Mouse (Mus musculus): ENCODE data around the gene Asb16.
A peak's percentile ranks its signal among the peaks of the same experiment; 100 is the strongest.

Gene Asb16

GRCm38 (mm10) chr11:102268520-102269244, at the start of gene Asb16:
Asb16 (plus strand) TSS chr11:102268743.
- DNase-seq (ENCODE audit: low spot score in 2 of 2): no peak

- peak; percentile 59 to 64 for DNase-seq (ENCODE audit: low spot score in 2 of 2)
These were observed 49.8 kb upstream of the Asb16 start for GRCm38 (mm10) chr11:102218783-102219182.

DNA sequence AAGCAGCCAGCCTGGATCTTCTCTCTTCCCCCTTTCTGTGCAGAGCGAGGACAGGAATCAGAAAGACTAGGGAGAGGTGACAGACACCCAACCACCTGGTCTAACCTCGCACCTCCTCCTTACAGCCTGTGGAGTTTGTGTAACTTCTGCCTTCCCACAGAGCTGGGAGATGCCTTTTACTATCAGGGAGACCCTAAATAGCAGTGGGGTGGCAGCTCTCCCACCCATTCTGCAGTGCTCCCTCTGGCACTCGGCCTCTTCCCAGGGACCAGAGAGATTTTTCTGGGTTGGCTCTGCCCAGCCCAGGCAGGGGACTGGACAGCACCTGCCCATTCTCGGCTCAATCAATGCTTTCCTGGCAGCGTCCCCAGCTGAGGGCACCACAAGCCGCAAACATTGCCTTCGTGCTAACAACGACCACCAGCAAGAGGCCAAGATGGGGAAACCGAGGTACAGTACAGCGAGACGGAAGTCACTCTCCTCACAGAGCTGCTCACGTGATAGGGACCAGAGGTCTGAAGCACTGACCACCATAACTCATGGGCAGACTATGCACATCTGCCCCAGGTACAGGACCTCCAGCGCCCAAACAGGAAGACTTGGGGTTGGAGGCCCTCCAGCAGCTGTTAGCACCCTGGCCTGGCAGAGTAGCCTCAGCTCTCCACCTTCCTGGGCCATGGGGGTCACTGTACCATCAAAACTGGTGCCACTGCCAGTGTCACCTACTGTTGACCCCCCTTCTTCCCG, 49.1 kb upstream of the Asb16 start:
- no peak for DNase-seq (ENCODE audit: low spot score in 2 of 2)

GRCm38 (mm10) chr11:102219994-102220346, 48.6 kb upstream of the Asb16 start:
- no peak for DNase-seq (ENCODE audit: low spot score in 2 of 2)

GRCm38 (mm10) chr11:102220451-102220850, 48.1 kb upstream of the Asb16 start:
- no peak for DNase-seq (ENCODE audit: low spot score in 2 of 2)

DNA sequence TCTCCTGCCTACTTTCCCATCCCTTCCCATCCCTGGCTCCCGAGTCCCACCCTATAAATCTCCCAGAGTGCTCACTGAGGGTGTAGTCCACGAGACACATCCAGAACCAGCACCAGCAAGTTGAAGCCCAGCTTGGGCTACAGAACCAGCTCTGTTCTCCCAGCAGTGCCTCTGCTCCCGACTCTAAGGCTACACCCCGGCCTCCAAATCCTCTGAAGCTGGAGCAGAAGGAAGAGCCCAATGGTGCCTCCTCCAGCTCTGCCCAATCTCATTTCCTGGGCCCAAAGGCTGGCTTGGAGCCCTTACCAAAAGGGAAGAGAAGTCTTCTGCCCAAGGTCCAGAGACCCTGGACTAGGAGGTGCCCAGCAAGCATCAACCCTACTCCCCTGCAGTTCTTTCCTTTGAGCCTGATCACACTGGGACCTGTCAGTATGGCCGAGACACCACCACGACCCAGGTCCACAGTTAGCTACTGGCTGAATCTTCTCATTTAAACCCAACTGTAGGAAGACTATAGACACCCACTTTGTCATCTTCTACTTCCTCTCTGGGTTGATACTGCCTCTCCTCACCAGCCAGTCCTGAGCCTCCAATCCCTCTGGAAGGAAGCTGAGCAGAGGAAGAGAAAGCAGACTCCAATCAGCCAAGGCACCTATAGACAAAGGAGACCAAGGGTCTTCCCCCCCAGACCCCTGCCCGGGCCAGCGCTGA, 47.1 kb upstream of the Asb16 start:
- no peak for DNase-seq (ENCODE audit: low spot score in 2 of 2)

GRCm38 (mm10) chr11:102221954-102222351, 46.6 kb upstream of the Asb16 start:
- no peak for DNase-seq (ENCODE audit: low spot score in 2 of 2)

- DNase-seq (ENCODE audit: low spot score in 2 of 2): peak; percentile 44 to 71
These were observed 45.4 kb upstream of the Asb16 start for GRCm38 (mm10) chr11:102223166-102223565.

DNA sequence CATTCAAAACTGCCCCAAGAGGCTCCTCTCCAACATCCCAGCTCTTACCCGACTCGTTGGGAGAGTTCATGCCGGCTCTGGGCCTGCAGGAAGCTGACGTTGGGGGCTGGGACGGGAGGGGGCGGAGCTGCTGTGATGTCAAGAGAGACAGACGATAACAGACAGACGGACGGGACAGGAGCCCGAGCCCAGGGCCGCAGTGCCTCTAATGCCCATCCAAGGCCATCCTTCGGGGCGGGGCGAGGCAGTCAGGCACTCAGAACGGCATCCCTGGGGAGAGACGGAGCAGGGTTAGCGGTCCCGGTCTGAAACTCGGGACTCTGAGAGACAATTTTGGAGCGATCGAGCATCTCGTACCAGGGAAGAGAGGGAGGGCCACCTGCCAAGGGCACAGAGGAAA, 43.9 kb upstream of the Asb16 start:
- DNase-seq (ENCODE audit: low spot score in 2 of 2): no peak

GRCm38 (mm10) chr11:102225221-102225620, 43.3 kb upstream of the Asb16 start:
- DNase-seq (ENCODE audit: low spot score in 2 of 2): no peak

GRCm38 (mm10) chr11:102226067-102226978, 42.2 kb upstream of the Asb16 start:
- no peak for DNase-seq (ENCODE audit: low spot score in 2 of 2)

DNA sequence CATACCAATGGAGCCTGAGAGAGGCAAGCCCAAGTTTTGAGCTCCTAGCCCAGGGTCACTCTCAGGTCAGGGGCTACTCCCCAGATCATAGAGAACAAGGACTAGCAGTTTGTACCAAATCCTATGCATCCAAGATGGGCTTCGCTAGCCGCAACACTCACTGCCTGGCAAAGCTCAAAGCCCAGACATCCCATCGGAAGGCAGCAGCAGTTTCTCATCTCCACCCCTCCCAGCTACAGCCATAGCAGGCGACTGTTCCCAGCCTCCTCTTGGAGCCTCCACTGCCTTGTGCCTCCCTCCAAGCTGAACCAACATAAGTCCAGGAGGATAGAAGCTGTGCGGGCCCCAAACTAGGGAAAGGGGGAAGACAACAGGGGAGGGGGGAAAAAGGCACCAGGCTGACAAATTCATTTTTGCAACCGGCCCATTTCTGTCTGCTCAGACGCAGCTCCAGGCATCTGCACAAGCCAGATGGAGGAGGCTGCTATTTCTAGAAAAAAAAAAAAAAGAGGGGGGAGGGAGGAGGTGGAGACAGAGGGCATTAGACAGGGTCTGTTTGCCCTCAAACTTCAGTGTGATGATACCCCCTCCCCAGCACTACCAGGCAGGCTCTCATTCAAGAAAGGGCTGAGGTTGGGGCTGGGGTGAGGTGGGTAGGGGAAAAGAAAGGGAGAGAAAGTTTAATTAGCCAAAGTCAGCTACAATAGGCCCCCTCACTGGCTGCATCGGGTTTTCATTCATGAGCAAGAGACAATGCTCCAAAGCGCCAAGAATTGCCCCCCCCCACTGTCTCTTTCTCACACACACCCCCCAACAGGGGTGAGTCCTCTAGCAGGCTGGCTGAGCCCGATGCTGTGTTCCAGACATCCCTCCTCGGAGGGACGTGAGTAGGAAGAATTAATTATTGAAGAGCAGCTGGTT, 41.0 kb upstream of the Asb16 start:
- no peak for DNase-seq (ENCODE audit: low spot score in 2 of 2)

- DNase-seq (ENCODE audit: low spot score in 2 of 2): no peak
These were observed 40.4 kb upstream of the Asb16 start for GRCm38 (mm10) chr11:102228191-102228545.

DNA sequence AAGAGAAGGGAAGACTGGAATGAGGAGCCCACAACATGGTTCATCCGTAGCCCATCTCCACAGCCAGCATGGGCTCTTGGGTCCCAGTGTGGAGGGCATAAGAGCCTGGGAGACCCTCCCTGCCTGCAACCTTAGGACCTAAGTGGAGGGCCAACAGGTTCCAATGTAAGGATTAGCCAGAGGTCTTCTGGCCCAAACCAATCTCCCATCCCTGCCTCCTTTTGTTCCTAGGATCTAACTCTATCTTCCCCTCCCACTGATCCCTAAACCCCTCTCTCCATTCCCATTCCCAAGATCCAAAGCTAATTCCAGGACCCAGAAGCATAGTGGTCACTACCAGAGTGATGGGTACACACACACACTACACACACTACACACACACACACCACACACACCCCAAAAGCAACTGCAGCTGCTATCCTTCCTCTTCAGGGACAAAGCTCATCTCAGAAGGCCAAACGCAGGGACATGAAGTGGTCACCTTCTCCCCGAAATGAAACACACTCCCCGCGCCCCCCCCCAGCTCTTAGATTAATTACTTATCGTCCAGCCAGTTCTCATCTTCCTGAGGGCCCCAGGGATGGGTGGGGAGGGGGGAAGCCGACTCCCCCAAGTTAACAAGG, 39.8 kb upstream of the Asb16 start:
- DNase-seq (ENCODE audit: low spot score in 2 of 2): no peak

DNA sequence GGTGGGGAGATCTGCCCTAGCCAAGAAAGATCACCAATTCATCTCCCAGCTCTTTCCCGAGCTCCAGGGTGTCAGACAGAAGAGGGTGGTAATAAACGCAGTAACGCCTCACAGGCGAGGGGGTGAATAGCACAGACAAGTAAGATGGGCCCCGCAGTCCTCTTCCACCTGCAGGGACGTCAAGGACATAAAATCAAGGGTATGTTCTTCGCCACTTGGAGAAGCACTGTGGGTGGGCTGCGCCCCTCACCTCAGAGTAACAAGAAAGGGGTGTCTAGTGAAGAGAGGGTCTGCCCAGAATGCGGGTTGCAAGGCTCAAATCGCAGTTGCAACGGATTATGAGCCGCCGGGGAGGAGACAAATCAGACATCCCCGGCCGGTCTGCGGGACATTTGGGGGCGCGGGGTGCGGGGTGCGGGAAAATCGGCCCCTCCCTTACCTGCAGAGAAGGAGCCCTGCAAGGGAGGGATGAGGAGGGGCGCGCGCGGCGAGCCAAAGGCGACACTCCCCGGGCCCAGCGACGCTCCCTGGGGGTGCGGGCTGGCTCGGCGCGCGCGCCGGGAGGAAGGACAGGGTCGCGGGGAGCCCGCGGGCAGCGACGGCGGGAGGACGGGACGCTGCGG, 39.1 kb upstream of the Asb16 start:
- no peak for DNase-seq (ENCODE audit: low spot score in 2 of 2)

- DNase-seq (ENCODE audit: low spot score in 2 of 2): peak; percentile 89 to 94
These were observed 38.4 kb upstream of the Asb16 start, which contains the start of gene Hdac5 for GRCm38 (mm10) chr11:102230006-102230741. Hdac5 (minus strand) TSS chr11:102230166.

DNA sequence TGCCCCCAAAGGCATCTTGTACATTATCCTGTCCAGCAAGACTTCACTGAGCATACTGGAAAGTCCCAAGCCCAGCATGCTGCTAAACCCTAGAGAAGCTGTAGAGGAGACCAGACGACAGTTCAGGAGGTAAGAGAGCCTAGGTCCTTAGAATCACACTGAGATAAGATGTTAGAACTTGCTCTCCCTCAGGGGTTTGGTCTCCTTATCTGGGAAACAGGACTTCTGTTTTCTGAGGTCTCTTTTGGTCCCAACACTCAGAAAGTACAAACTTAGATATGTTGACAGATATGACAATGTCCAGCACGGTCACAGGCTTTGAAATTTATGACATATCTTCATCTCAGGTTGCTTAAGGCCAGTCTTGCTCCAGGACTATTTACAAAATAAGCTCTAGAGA, 32.5 kb upstream of the Asb16 start:
- DNase-seq (ENCODE audit: low spot score in 2 of 2): no peak

DNA sequence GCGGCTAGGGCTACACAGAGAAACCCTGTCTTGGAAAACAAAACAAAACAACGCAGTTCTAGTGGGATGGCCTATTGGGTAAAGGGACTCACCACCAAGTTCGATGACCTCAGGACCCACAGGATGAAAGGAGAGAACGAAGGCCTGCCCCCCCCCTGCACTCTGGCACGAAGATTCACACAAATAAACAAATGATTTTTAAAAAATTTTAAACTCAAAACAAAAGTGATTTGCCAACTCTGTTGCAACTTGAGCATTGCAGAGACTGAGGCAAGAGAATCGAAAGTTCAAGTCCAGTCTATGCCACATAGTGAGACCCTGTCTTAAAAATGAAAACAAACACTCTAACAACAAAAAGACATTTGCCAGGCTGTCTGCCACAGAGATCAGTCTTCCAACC, 27.9 kb upstream of the Asb16 start:
- DNase-seq (ENCODE audit: low spot score in 2 of 2): no peak

GRCm38 (mm10) chr11:102241246-102241645, 27.3 kb upstream of the Asb16 start:
- DNase-seq (ENCODE audit: low spot score in 2 of 2): no peak

All from spleen, postnatal 14 days (tissue).